16 mouse cellular contexts compared by ENCODE assay signal in the genomic region with DNA sequence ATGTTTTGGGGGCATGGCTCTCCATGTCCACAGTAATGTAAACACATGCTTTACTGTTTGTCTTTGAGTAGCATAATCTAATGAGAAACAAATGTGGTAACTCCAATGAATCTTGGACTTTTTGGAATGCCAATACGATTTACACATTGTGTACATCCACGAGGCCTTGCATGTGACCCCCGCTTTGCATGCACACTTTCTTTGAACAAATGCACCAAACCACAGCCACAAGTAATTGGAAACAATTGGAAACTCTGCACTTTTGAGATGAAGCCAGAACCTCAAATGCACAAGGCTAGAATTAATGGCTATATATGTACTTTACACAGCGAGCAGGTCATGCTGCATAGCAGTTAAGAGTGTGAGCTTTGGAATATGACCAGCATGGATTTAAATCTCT.
"Had no signal": no experiment of that assay in that cellular context is flagged by ENCODE, and none has a peak within 500 bp of the region (broad histone marks: within the 10 kb centered on the region; RNA-seq: fewer than 3 reads in every experiment).

No protein-coding gene starts in this region.

- H3K4me2 ChIP-seq: neural tube, embryonic 12.5 days; neural tube, embryonic 13.5 days; neural tube, embryonic 15.5 days; stomach, embryonic 15.5 days had no signal

- H3K9me3 ChIP-seq: neural tube, embryonic 12.5 days; neural tube, embryonic 13.5 days; neural tube, embryonic 15.5 days; stomach, embryonic 15.5 days had no signal

- DNase-seq: retina, postnatal 1 day; right cerebral cortex, adult 18-20 months; right cerebral cortex, postnatal 14 days; right cerebral cortex, postnatal 25 days; right cerebral cortex, postnatal 4 days; spleen, adult 18-20 months; thymus, adult 18-20 months; thymus, adult 2 months; thymus, postnatal 14 days; thymus, postnatal 25 days; thymus, postnatal 36 days; thymus, postnatal 4 days had no signal

- H3K27me3 ChIP-seq: neural tube, embryonic 12.5 days; neural tube, embryonic 13.5 days; neural tube, embryonic 15.5 days; stomach, embryonic 15.5 days had no signal

- H3K9ac ChIP-seq: neural tube, embryonic 12.5 days; neural tube, embryonic 13.5 days; neural tube, embryonic 15.5 days; stomach, embryonic 15.5 days had no signal

- H3K27ac ChIP-seq: neural tube, embryonic 12.5 days; neural tube, embryonic 13.5 days; neural tube, embryonic 15.5 days; stomach, embryonic 15.5 days had no signal

- H3K4me3 ChIP-seq: neural tube, embryonic 12.5 days; neural tube, embryonic 13.5 days; neural tube, embryonic 15.5 days; stomach, embryonic 15.5 days had no signal

- H3K4me1 ChIP-seq: neural tube, embryonic 12.5 days; neural tube, embryonic 13.5 days; neural tube, embryonic 15.5 days; stomach, embryonic 15.5 days had no signal

- H3K36me3 ChIP-seq: neural tube, embryonic 12.5 days; neural tube, embryonic 13.5 days; neural tube, embryonic 15.5 days; stomach, embryonic 15.5 days had no signal
